Mouse (Mus musculus) kidney, embryonic 15.5 days (tissue): Measurements from ENCODE around the gene Cdc37l1. TPM values are rescaled to one million over a fixed set of nuclear protein-coding genes. Genes with fewer than 3 reads are reported as not detected.

Source experiments
- ATAC-seq: fragments of 200-750 bp; cut with Nextera tagmentation; replicated peaks from 2 replicates; pipeline ENCODE4 v1.8.0; 2017; ENCODE audit warnings: moderate TSS enrichment; ENCODE audit not compliant: low FRiP score
- H3K27ac ChIP-seq: fragments of 300-500 bp; sonication (generic); 2 replicates; pipeline ENCODE4 v1.5.1; 2015; ENCODE audit warnings: mild to moderate bottlenecking, inconsistent platforms
- H3K27me3 ChIP-seq: fragments of 300-500 bp; sonication (generic); 2 replicates; pipeline ENCODE4 v1.6.1; 2015; ENCODE audit warnings: inconsistent platforms
- H3K36me3 ChIP-seq: fragments of 300-500 bp; sonication (generic); 2 replicates; pipeline ENCODE4 v1.6.1; 2015; ENCODE audit warnings: inconsistent platforms
- H3K4me1 ChIP-seq: fragments of 300-500 bp; sonication (generic); 2 replicates; pipeline ENCODE4 v1.6.1; 2015; ENCODE audit warnings: inconsistent platforms
- H3K4me2 ChIP-seq: fragments of 300-500 bp; sonication (generic); 2 replicates; pipeline ENCODE4 v1.6.1; 2015; ENCODE audit warnings: moderate library complexity, mild to moderate bottlenecking, inconsistent platforms
- H3K4me3 ChIP-seq: fragments of 300-500 bp; sonication (generic); replicated peaks from 2 replicates; pipeline ENCODE4 v1.5.1; 2015; ENCODE audit warnings: mild to moderate bottlenecking, inconsistent platforms
- H3K9ac ChIP-seq: fragments of 300-500 bp; sonication (generic); 2 replicates; pipeline ENCODE4 v1.6.1; 2015; ENCODE audit warnings: mild to moderate bottlenecking, inconsistent platforms
- H3K9me3 ChIP-seq: fragments of 300-500 bp; sonication (generic); replicated peaks from 2 replicates; pipeline ENCODE4 v1.6.1; 2016; ENCODE audit warnings: inconsistent platforms
- WGBS: fragments of 180-500 bp; shearing (Covaris S2); methylation state at CpG from one replicate; pipeline ENCODE4 v1.1.7; 2015; ENCODE audit warnings: mixed read lengths; 5-methylcytosine and 5-hydroxymethylcytosine counted together
- polyA plus RNA-seq: library from polyadenylated mRNA; unstranded; fragments of >200 nt; fragmentation: Nextera tagmentation; extraction: Ambion mirVana; gene quantifications from 2 replicates; pipeline ENCODE4 v1.2.1, GENCODE M21; 2015

The Cdc37l1 gene
- polyA plus RNA-seq, 1 experiment from 2014 or later, result 36.5 TPM

GRCm38 (mm10) chr19:29049401-29050075, 59.4 kb downstream of the Cdc37l1 start:
- 85% methylated on average over 12 of the region's 12 CpGs for WGBS
- ATAC-seq, result no peak
- no peaks in the 10 kb centered on the region for H3K36me3 ChIP-seq
- H3K4me2 ChIP-seq, result no peak overlapping the region
- peaks cover 18% of the 10 kb centered on the region for H3K4me1 ChIP-seq
- no peak overlapping the region for H3K4me3 ChIP-seq
- no peak overlapping the region for H3K27ac ChIP-seq
- H3K9me3 ChIP-seq, result no peaks in the 10 kb centered on the region
- H3K27me3 ChIP-seq, result no peaks in the 10 kb centered on the region
- no peak overlapping the region for H3K9ac ChIP-seq

GRCm38 (mm10) chr19:29050186-29050980, 60.2 kb downstream of the Cdc37l1 start:
- Histone ChIP-seq H3K9me3 (no peaks in the 10 kb centered on the region), H3K4me3 (no peak overlapping the region), H3K9ac (no peak overlapping the region), H3K27me3 (no peaks in the 10 kb centered on the region), H3K4me1 (peaks cover 15% of the 10 kb centered on the region), H3K36me3 (no peaks in the 10 kb centered on the region), H3K27ac (no peak overlapping the region), H3K4me2 (no peak overlapping the region)
- no peak for ATAC-seq
- WGBS, result 85% methylated on average over 9 of the region's 9 CpGs

- no peak for ATAC-seq
- H3K9ac ChIP-seq, result no peak overlapping the region
- 88% methylated on average over 12 of the region's 12 CpGs for WGBS
Measured at GRCm38 (mm10) chr19:29052786-29053185, 62.6 kb downstream of the Cdc37l1 start.

GRCm38 (mm10) chr19:29054594-29054993, 64.4 kb downstream of the Cdc37l1 start:
- no peaks in the 10 kb centered on the region for H3K9me3 ChIP-seq
- H3K4me3 ChIP-seq, result no peak overlapping the region
- ATAC-seq, result no peak
- no peak overlapping the region for H3K9ac ChIP-seq
- no peak overlapping the region for H3K4me2 ChIP-seq
- H3K4me1 ChIP-seq, result no peaks in the 10 kb centered on the region
- H3K27ac ChIP-seq, result no peak overlapping the region
- H3K27me3 ChIP-seq, result no peaks in the 10 kb centered on the region
- no peaks in the 10 kb centered on the region for H3K36me3 ChIP-seq
- WGBS, result 59% methylated on average over 6 of the region's 6 CpGs

More at GRCm38 (mm10) chr19:29052786-29053185, 62.6 kb downstream of the Cdc37l1 start:
- no peaks in the 10 kb centered on the region for H3K36me3 ChIP-seq
- peaks cover 6% of the 10 kb centered on the region; the same call in 1 of the 2 replicates for H3K4me1 ChIP-seq
- no peak overlapping the region for H3K4me2 ChIP-seq
- no peak overlapping the region for H3K27ac ChIP-seq
- H3K27me3 ChIP-seq, result no peaks in the 10 kb centered on the region
- H3K4me3 ChIP-seq, result no peak overlapping the region
- H3K9me3 ChIP-seq, result no peaks in the 10 kb centered on the region

- no peak overlapping the region for H3K4me3 ChIP-seq
- H3K27ac ChIP-seq, result no peak overlapping the region
- H3K9me3 ChIP-seq, result no peaks in the 10 kb centered on the region
- 0 out of 2 replicates have a peak, but pooled peaks cover 5% of the 10 kb centered on the region for H3K4me1 ChIP-seq
- no peak overlapping the region for H3K4me2 ChIP-seq
- H3K27me3 ChIP-seq, result no peaks in the 10 kb centered on the region
- no peaks in the 10 kb centered on the region for H3K36me3 ChIP-seq
- WGBS, result 92% methylated on average over 4 of the region's 4 CpGs
- H3K9ac ChIP-seq, result no peak overlapping the region
- no peak for ATAC-seq
Measured at GRCm38 (mm10) chr19:29055469-29055868, 65.3 kb downstream of the Cdc37l1 start.

GRCm38 (mm10) chr19:29058741-29059140, 68.6 kb downstream of the Cdc37l1 start:
- Histone ChIP-seq H3K4me3 (no peak overlapping the region), H3K27ac (no peak overlapping the region), H3K4me2 (no peak overlapping the region), H3K9me3 (no peaks in the 10 kb centered on the region), H3K36me3 (no peaks in the 10 kb centered on the region), H3K4me1 (peaks cover 13% of the 10 kb centered on the region; the same call in 1 of the 2 replicates), H3K27me3 (no peaks in the 10 kb centered on the region), H3K9ac (no peak overlapping the region)
- WGBS, result 89% methylated on average over 5 of the region's 5 CpGs
- no peak for ATAC-seq

GRCm38 (mm10) chr19:29059688-29060087, 69.5 kb downstream of the Cdc37l1 start:
- H3K4me3 ChIP-seq, result no peak overlapping the region
- peaks cover 19% of the 10 kb centered on the region; the same call in 1 of the 2 replicates for H3K4me1 ChIP-seq
- H3K9ac ChIP-seq, result no peak overlapping the region
- WGBS, result 89% methylated on average over 2 of the region's 2 CpGs
- H3K27ac ChIP-seq, result no peak overlapping the region
- no peaks in the 10 kb centered on the region for H3K27me3 ChIP-seq
- no peak for ATAC-seq
- H3K9me3 ChIP-seq, result no peaks in the 10 kb centered on the region
- no peaks in the 10 kb centered on the region for H3K36me3 ChIP-seq
- no peak overlapping the region for H3K4me2 ChIP-seq

GRCm38 (mm10) chr19:29060299-29060698, 70.1 kb downstream of the Cdc37l1 start:
- no peaks in the 10 kb centered on the region for H3K9me3 ChIP-seq
- H3K4me3 ChIP-seq, result no peak overlapping the region
- H3K27me3 ChIP-seq, result no peaks in the 10 kb centered on the region
- no peak overlapping the region for H3K27ac ChIP-seq
- WGBS, result 28% methylated on average over 6 of the region's 6 CpGs
- peaks cover 19% of the 10 kb centered on the region; the same call in 1 of the 2 replicates for H3K4me1 ChIP-seq
- H3K9ac ChIP-seq, result no peak overlapping the region
- no peaks in the 10 kb centered on the region for H3K36me3 ChIP-seq
- peak overlapping the region; percentile 9; the same call in 1 of the 2 replicates for H3K4me2 ChIP-seq
- no peak for ATAC-seq

- Histone ChIP-seq H3K4me1 (peaks cover 26% of the 10 kb centered on the region), H3K4me3 (no peak overlapping the region), H3K27ac (no peak overlapping the region), H3K9me3 (no peaks in the 10 kb centered on the region), H3K9ac (no peak overlapping the region), H3K36me3 (no peaks in the 10 kb centered on the region), H3K4me2 (no peak overlapping the region), H3K27me3 (no peaks in the 10 kb centered on the region)
- no peak for ATAC-seq
- WGBS, result 91% methylated on average over 5 of the region's 5 CpGs
Measured at GRCm38 (mm10) chr19:29063009-29063408, 72.9 kb downstream of the Cdc37l1 start.

- peaks cover 26% of the 10 kb centered on the region for H3K4me1 ChIP-seq
- 15% methylated on average over 18 of the region's 18 CpGs for WGBS
- H3K4me2 ChIP-seq, result peak overlapping the region; percentile 60
- H3K4me3 ChIP-seq, result peak overlapping the region; percentile 21
- H3K27me3 ChIP-seq, result no peaks in the 10 kb centered on the region
- H3K27ac ChIP-seq, result 0 out of 2 replicates have a peak overlapping the region, but pooled peaks have one; percentile 18
- no peaks in the 10 kb centered on the region for H3K9me3 ChIP-seq
- no peak overlapping the region for H3K9ac ChIP-seq
- H3K36me3 ChIP-seq, result no peaks in the 10 kb centered on the region
- peak; percentile 75 for ATAC-seq
Measured at GRCm38 (mm10) chr19:29063577-29064363, 73.6 kb downstream of the Cdc37l1 start.

- peak overlapping the region; percentile 60; the same call in 1 of the 2 replicates for H3K4me2 ChIP-seq
- H3K9ac ChIP-seq, result no peak overlapping the region
Measured at GRCm38 (mm10) chr19:29064451-29065102, 74.4 kb downstream of the Cdc37l1 start.

More at GRCm38 (mm10) chr19:29064451-29065102, 74.4 kb downstream of the Cdc37l1 start:
- Histone ChIP-seq H3K4me1 (peaks cover 26% of the 10 kb centered on the region), H3K27ac (0 out of 2 replicates have a peak overlapping the region, but pooled peaks have one; percentile 18), H3K27me3 (no peaks in the 10 kb centered on the region), H3K4me3 (peak overlapping the region; percentile 17; the same call in 1 of the 2 replicates), H3K9me3 (no peaks in the 10 kb centered on the region), H3K36me3 (no peaks in the 10 kb centered on the region)
- 55% methylated on average over 9 of the region's 9 CpGs for WGBS
- ATAC-seq, result peak; percentile 70
